Mouse (Mus musculus) erythroblast, embryonic 14.5 days (primary cell): ENCODE results near the gene Gm10718. TPM values are rescaled to one million over a fixed set of nuclear protein-coding genes. Genes with fewer than 3 reads are reported as not detected.
"Not testable (repeated sequence)": the region's sequence is repeated elsewhere in the genome, so short reads cannot be mapped to it uniquely, and the experiment has no call there.

Source experiments
- H3K27me3 ChIP-seq: 2 replicates; pipeline ENCODE4 v1.6.1; 2012; ENCODE audit warnings: inconsistent platforms; ENCODE audit not compliant: control insufficient read depth
- H3K36me3 ChIP-seq: 2 replicates; pipeline ENCODE4 v1.6.1; 2012; ENCODE audit warnings: mild to moderate bottlenecking, inconsistent platforms; ENCODE audit not compliant: control insufficient read depth
- H3K4me1 ChIP-seq: 2 replicates; pipeline ENCODE4 v1.6.1; 2012; ENCODE audit warnings: inconsistent platforms; ENCODE audit not compliant: control insufficient read depth
- H3K4me3 ChIP-seq: replicated peaks from 2 replicates; pipeline ENCODE3; 2012; ENCODE audit warnings: moderate library complexity, mild to moderate bottlenecking, inconsistent platforms
- H3K9me3 ChIP-seq: 2 replicates; pipeline ENCODE4 v1.6.1; 2012; ENCODE audit warnings: low read length, inconsistent platforms, mixed read lengths; ENCODE audit not compliant: control insufficient read depth
- polyA plus RNA-seq: library from polyadenylated mRNA; stranded (reverse); fragments of >175 nt; gene quantifications from 2 replicates; pipeline ENCODE4 v1.2.3, GENCODE M21; 2012

Gm10718 gene
- polyA plus RNA-seq, 1 experiment, result 7.7 TPM

DNA sequence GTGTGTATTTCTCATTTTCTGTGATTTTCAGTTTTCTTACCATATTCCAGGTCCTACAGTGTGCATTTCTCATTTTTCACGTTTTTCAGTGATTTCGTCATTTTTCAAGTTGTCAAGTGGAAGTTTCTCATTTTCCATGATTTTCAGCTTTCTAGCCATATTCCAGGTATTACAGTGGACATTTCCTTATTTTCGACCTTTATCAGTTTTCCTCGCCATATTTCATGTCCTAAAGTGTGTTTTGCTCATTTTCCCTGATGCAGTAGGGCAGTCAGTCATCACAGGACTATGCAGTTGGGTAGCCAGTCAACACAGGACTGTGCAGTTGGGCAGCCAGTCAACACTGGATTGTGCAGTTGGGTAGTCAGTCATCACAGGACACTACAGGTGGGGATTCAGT lies 14.8 kb downstream of the Gm10718 start:
- not testable (repeated sequence) for H3K27me3 ChIP-seq, H3K36me3 ChIP-seq, H3K9me3 ChIP-seq, H3K4me1 ChIP-seq, H3K4me3 ChIP-seq

Other genes starting within 250 kb of the Gm10718 start
- gene Gm10722, start 22.6 kb upstream of the Gm10718 start, polyA plus RNA-seq, result 0.09 and 0.39 TPM in 2 replicates
- 0.28 and 1.2 TPM in 2 replicates for gene Gm11168, start 20.2 kb upstream of the Gm10718 start, polyA plus RNA-seq
- 0.60 and 1.9 TPM in 2 replicates for gene Gm10721, start 10.4 kb upstream of the Gm10718 start, polyA plus RNA-seq
- 0.06 and 0.16 TPM in 2 replicates for gene Gm10720, start 7.9 kb upstream of the Gm10718 start, polyA plus RNA-seq
- gene Gm10719, start 6.1 kb upstream of the Gm10718 start, polyA plus RNA-seq, result 3.9 and 5.1 TPM in 2 replicates
- 0.93 and 1.1 TPM in 2 replicates for gene Gm10717, start 1.9 kb downstream of the Gm10718 start, polyA plus RNA-seq
- 0.08 and 0.15 TPM in 2 replicates for gene Gm17535, start 11.1 kb downstream of the Gm10718 start, polyA plus RNA-seq
- gene Gm10715, start 13.3 kb downstream of the Gm10718 start, polyA plus RNA-seq, result 0.06 and 0.08 TPM in 2 replicates